Mouse (Mus musculus): ENCODE measurements around the gene Rtn3. TPM values are rescaled to one million over a fixed set of nuclear protein-coding genes. Genes with fewer than 3 reads are reported as not detected.

The Rtn3 gene
- polyA plus RNA-seq, 1 experiment, result 857 TPM

GRCm38 (mm10) chr19:7424590-7425397 lies 58.3 kb downstream of the Rtn3 start:
- Histone ChIP-seq H3K4me3 (ENCODE audit: insufficient read depth, low read length) (no peak overlapping the region), H3K4me1 (ENCODE audit: control insufficient read depth, insufficient read depth, low read length) (no peaks in the 10 kb centered on the region), H3K27ac (ENCODE audit: insufficient read depth, low read length) (no peak overlapping the region)
- TF ChIP-seq CTCF (IDR thresholded peaks at IDR 0.05; ENCODE audit: extremely low read depth, insufficient read depth, low read length) (no peak), POLR2A (IDR thresholded peaks at IDR 0.05; ENCODE audit: extremely low read depth, insufficient read depth, low read length) (0 out of 2 replicates have a peak, but pooled peaks have one; percentile 32)

DNA sequence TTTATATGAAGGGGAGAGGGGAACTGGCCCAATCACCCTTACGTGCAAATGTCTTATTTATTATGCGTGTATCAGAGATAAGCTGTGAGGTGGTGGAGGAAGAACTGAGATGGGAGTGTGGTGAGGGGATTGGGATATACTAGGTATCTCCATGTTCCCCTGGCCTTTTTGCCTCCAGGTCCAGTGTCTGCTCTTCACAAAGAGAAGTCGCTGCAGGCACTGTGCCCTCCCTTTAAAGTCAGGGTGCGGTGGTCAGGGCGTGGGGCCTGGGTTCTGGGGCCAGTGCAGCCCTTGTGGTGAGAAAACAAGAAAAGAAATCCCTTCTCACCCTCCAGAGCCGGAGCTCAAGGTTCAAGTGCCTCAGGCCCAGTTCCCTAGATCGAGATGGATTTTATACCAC lies 59.0 kb downstream of the Rtn3 start:
- TF ChIP-seq CTCF (IDR thresholded peaks at IDR 0.05; ENCODE audit: extremely low read depth, insufficient read depth, low read length) (no peak), POLR2A (IDR thresholded peaks at IDR 0.05; ENCODE audit: extremely low read depth, insufficient read depth, low read length) (0 out of 2 replicates have a peak, but pooled peaks have one; percentile 13)
- Histone ChIP-seq H3K27ac (ENCODE audit: insufficient read depth, low read length) (no peak overlapping the region), H3K4me1 (ENCODE audit: control insufficient read depth, insufficient read depth, low read length) (no peaks in the 10 kb centered on the region; the same call in 1 of the 2 replicates), H3K4me3 (ENCODE audit: insufficient read depth, low read length) (no peak overlapping the region)

GRCm38 (mm10) chr19:7423656-7424030 lies 59.4 kb downstream of the Rtn3 start:
- H3K27ac ChIP-seq (ENCODE audit: insufficient read depth, low read length), result no peak overlapping the region

GRCm38 (mm10) chr19:7423028-7423655 lies 59.9 kb downstream of the Rtn3 start:
- Histone ChIP-seq H3K4me3 (ENCODE audit: insufficient read depth, low read length) (peak overlapping the region; percentile 26; the same call in 1 of the 2 replicates), H3K27ac (ENCODE audit: insufficient read depth, low read length) (no peak overlapping the region), H3K4me1 (ENCODE audit: control insufficient read depth, insufficient read depth, low read length) (peaks cover 3% of the 10 kb centered on the region)
- no peak for TF ChIP-seq CTCF (IDR thresholded peaks at IDR 0.05; ENCODE audit: extremely low read depth, insufficient read depth, low read length)
- no peak for TF ChIP-seq POLR2A (IDR thresholded peaks at IDR 0.05; ENCODE audit: extremely low read depth, insufficient read depth, low read length)

More at GRCm38 (mm10) chr19:7423656-7424030, 59.4 kb downstream of the Rtn3 start:
- Histone ChIP-seq H3K4me1 (ENCODE audit: control insufficient read depth, insufficient read depth, low read length) (peaks cover 3% of the 10 kb centered on the region), H3K4me3 (ENCODE audit: insufficient read depth, low read length) (peak overlapping the region; percentile 4; the same call in 1 of the 2 replicates)
- TF ChIP-seq CTCF (IDR thresholded peaks at IDR 0.05; ENCODE audit: extremely low read depth, insufficient read depth, low read length) (no peak), POLR2A (IDR thresholded peaks at IDR 0.05; ENCODE audit: extremely low read depth, insufficient read depth, low read length) (no peak)

- H3K27ac ChIP-seq (ENCODE audit: insufficient read depth, low read length), result no peak overlapping the region
- peak overlapping the region; percentile 26 for H3K4me3 ChIP-seq (ENCODE audit: insufficient read depth, low read length)
- peaks cover 3% of the 10 kb centered on the region for H3K4me1 ChIP-seq (ENCODE audit: control insufficient read depth, insufficient read depth, low read length)
- no peak for TF ChIP-seq CTCF (IDR thresholded peaks at IDR 0.05; ENCODE audit: extremely low read depth, insufficient read depth, low read length)
- no peak for TF ChIP-seq POLR2A (IDR thresholded peaks at IDR 0.05; ENCODE audit: extremely low read depth, insufficient read depth, low read length)
Observed at GRCm38 (mm10) chr19:7422656-7423027, 60.4 kb downstream of the Rtn3 start.

DNA sequence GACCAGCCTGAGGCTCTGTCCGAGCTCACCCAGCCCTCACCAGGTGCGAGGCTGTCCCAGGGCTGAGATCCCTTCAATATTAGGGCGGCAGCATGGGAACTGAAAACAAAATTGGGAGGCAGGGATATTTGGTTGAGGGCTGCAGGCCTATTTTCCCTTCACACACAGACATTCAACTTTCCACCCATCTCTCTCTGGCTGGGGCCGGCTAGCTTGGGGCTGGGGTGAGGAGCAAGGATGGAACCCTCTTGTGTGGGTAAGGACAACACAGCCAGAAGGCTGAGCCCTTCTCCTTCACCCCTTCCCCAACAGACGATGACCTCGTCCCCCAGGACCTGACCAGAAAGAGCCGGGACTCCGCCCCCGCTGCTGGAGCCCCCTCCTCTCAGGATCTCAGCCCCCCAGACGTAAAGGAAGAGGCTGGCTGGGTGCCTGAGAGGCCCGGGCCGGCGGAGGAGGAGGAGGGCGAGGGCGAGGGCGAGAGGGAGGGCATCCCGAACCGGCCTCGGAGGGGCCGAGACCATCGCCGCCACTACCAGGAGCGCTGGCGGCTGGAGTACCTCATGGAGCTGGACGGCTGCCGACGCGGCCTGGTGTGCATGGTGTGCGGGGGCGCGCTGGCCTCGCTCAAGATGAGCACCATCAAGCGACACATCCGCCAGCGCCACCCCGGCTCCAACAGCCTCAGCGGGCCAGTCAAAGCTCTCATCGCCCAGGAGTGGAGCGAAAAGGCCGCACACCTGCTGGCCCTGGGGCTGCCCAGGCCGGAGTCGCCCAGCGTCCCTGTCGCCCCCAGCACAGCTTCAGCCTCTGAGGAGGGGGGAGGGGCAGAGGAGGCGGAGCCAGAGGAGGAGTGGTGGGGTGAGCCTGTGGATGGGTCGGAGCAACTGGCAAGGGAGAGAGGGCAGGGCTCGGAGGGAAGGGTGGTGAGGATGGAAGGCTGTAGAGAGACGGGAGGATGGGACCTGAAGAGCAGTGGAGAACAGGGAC lies 61.2 kb downstream of the Rtn3 start:
- peak overlapping the region; percentile 26 for H3K4me3 ChIP-seq (ENCODE audit: insufficient read depth, low read length)
- H3K4me1 ChIP-seq (ENCODE audit: control insufficient read depth, insufficient read depth, low read length), result peaks cover 3% of the 10 kb centered on the region
- TF ChIP-seq CTCF (IDR thresholded peaks at IDR 0.05; ENCODE audit: extremely low read depth, insufficient read depth, low read length) (no peak), POLR2A (IDR thresholded peaks at IDR 0.05; ENCODE audit: extremely low read depth, insufficient read depth, low read length) (peak; percentile 53; the same call in 1 of the 2 replicates)

GRCm38 (mm10) chr19:7420841-7421601 lies 62.1 kb downstream of the Rtn3 start:
- Histone ChIP-seq H3K27ac (ENCODE audit: insufficient read depth, low read length) (no peak overlapping the region), H3K4me3 (ENCODE audit: insufficient read depth, low read length) (no peak overlapping the region), H3K4me1 (ENCODE audit: control insufficient read depth, insufficient read depth, low read length) (peaks cover 3% of the 10 kb centered on the region)
- no peak for TF ChIP-seq POLR2A (IDR thresholded peaks at IDR 0.05; ENCODE audit: extremely low read depth, insufficient read depth, low read length)
- TF ChIP-seq CTCF (IDR thresholded peaks at IDR 0.05; ENCODE audit: extremely low read depth, insufficient read depth, low read length), result no peak

More for the DNA sequence above, 61.2 kb downstream of the Rtn3 start:
- H3K27ac ChIP-seq (ENCODE audit: insufficient read depth, low read length), result no peak overlapping the region

- TF ChIP-seq POLR2A (IDR thresholded peaks at IDR 0.05; ENCODE audit: extremely low read depth, insufficient read depth, low read length) (no peak), CTCF (IDR thresholded peaks at IDR 0.05; ENCODE audit: extremely low read depth, insufficient read depth, low read length) (no peak)
- H3K4me1 ChIP-seq (ENCODE audit: control insufficient read depth, insufficient read depth, low read length), result peaks cover 3% of the 10 kb centered on the region
- no peak overlapping the region for H3K27ac ChIP-seq (ENCODE audit: insufficient read depth, low read length)
- H3K4me3 ChIP-seq (ENCODE audit: insufficient read depth, low read length), result no peak overlapping the region
Observed at GRCm38 (mm10) chr19:7420108-7420507, 63.0 kb downstream of the Rtn3 start.

Measured in cortical plate, adult 2 months (tissue).